Mouse (Mus musculus) C2C12 (cell line): Measurements from ENCODE around the gene Erp27. TPM values are rescaled to one million over a fixed set of nuclear protein-coding genes. Genes with fewer than 3 reads are reported as not detected.

ENCODE experiments used
- H3K27me3 ChIP-seq: one replicate; pipeline ENCODE4 v1.6.1; 2011; ENCODE audit not compliant: control insufficient read depth, insufficient read depth, insufficient read length
- H3K36me3 ChIP-seq: one replicate; pipeline ENCODE4 v1.6.1; 2011; ENCODE audit not compliant: control insufficient read depth, insufficient read depth
- H3K4me3 ChIP-seq: one replicate; pipeline ENCODE4 v1.5.1; 2011; ENCODE audit warnings: mild to moderate bottlenecking, control low read depth; ENCODE audit not compliant: poor library complexity, insufficient read depth, severe bottlenecking
- H3K79me2 ChIP-seq: one replicate; pipeline ENCODE4 v1.6.1; 2011; ENCODE audit not compliant: control insufficient read depth, insufficient read depth
- H3K79me3 ChIP-seq: one replicate; pipeline ENCODE4 v1.6.1; 2011; ENCODE audit warnings: low read depth, control low read depth
- H3ac ChIP-seq: one replicate; pipeline ENCODE3; 2011; ENCODE audit warnings: low read depth; ENCODE audit not compliant: control insufficient read depth, insufficient read length
- CEBPB ChIP-seq: IDR thresholded peaks from one replicate; pipeline ENCODE4 v1.6.1; 2011; ENCODE audit warnings: low read depth, mild to moderate bottlenecking, control low read depth, moderate library complexity
- CTCF ChIP-seq: IDR thresholded peaks from one replicate; pipeline ENCODE4 v1.5.1; 2011; ENCODE audit not compliant: control insufficient read depth, insufficient read depth, insufficient read length
- FOSL1 ChIP-seq: IDR thresholded peaks from one replicate; pipeline ENCODE4 v1.8.0; 2011; ENCODE audit warnings: mild to moderate bottlenecking, low read length; ENCODE audit not compliant: poor library complexity, insufficient read depth, severe bottlenecking
- MAX ChIP-seq: IDR thresholded peaks from one replicate; pipeline ENCODE4 v1.6.1; 2011; ENCODE audit warnings: mild to moderate bottlenecking, control low read depth
- MYOD1 ChIP-seq: IDR thresholded peaks from one replicate; pipeline ENCODE4 v1.6.1; 2011; ENCODE audit warnings: low read depth; ENCODE audit not compliant: control insufficient read depth, insufficient read length
- MYOG ChIP-seq: IDR thresholded peaks from one replicate; pipeline ENCODE4 v1.6.1; 2011; ENCODE audit not compliant: control insufficient read depth, insufficient read length; ENCODE audit errors: extremely low read depth
- USF1 ChIP-seq: IDR thresholded peaks from one replicate; pipeline ENCODE4 v1.6.1; 2011; ENCODE audit warnings: low read depth, mild to moderate bottlenecking, control low read depth, moderate library complexity
- polyA plus RNA-seq: library from polyadenylated mRNA; unstranded; fragments of >200 nt; fragmentation: generic; extraction: Trizol; gene quantifications from one replicate; pipeline ENCODE4 v1.2.1, GENCODE M21; 2012; ENCODE audit warnings: missing spikeins

The Erp27 gene
- polyA plus RNA-seq, 1 experiment = 0.04 TPM

GRCm38 (mm10) chr6:136950171-136950570, 28.2 kb upstream of the Erp27 start:
- no peaks in the 10 kb centered on the region for H3K79me2 ChIP-seq
- H3K36me3 ChIP-seq = no peaks in the 10 kb centered on the region
- no peaks in the 10 kb centered on the region for H3K79me3 ChIP-seq
- no peak overlapping the region for H3ac ChIP-seq
- TF ChIP-seq MAX = no peak
- TF ChIP-seq MYOD1 = no peak
- TF ChIP-seq CTCF = no peak
- no peak for TF ChIP-seq FOSL1
- TF ChIP-seq CEBPB = no peak
- no peak for TF ChIP-seq MYOG
- no peak for TF ChIP-seq USF1
- H3K4me3 ChIP-seq = no peak overlapping the region
- no peaks in the 10 kb centered on the region for H3K27me3 ChIP-seq

DNA sequence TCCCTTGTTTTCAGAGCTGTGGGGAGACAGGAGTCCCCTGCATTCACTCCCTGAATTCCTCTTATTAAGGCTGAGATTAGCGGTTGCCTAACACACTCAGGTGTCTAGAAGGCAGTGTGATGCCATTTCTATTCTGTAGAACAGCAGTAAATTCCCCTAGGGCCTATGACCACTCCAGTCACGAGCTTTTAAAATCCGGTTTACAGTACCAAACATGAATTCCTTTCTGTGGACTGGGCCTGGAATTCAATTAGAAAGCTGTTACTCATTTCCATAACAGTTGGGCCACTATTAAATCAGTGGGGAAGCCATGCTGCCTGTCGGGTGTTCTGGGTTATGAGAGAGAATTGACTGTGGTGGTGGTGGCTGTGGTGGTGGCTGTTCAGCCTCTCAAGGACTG, 25.7 kb upstream of the Erp27 start:
- H3ac ChIP-seq = no peak overlapping the region
- no peak overlapping the region for H3K4me3 ChIP-seq
- no peak for TF ChIP-seq MAX
- no peak for TF ChIP-seq MYOD1
- H3K36me3 ChIP-seq = no peaks in the 10 kb centered on the region
- no peaks in the 10 kb centered on the region for H3K79me2 ChIP-seq
- H3K79me3 ChIP-seq = no peaks in the 10 kb centered on the region
- no peaks in the 10 kb centered on the region for H3K27me3 ChIP-seq

GRCm38 (mm10) chr6:136946943-136947342, 25.0 kb upstream of the Erp27 start:
- TF ChIP-seq USF1 = no peak
- TF ChIP-seq CEBPB = no peak
- no peak for TF ChIP-seq MAX
- TF ChIP-seq MYOD1 = no peak
- TF ChIP-seq CTCF = no peak
- TF ChIP-seq FOSL1 = no peak
- no peak for TF ChIP-seq MYOG
- Histone ChIP-seq H3K36me3 (no peaks in the 10 kb centered on the region), H3K79me2 (no peaks in the 10 kb centered on the region), H3K27me3 (no peaks in the 10 kb centered on the region), H3K4me3 (no peak overlapping the region), H3K79me3 (no peaks in the 10 kb centered on the region), H3ac (no peak overlapping the region)

DNA sequence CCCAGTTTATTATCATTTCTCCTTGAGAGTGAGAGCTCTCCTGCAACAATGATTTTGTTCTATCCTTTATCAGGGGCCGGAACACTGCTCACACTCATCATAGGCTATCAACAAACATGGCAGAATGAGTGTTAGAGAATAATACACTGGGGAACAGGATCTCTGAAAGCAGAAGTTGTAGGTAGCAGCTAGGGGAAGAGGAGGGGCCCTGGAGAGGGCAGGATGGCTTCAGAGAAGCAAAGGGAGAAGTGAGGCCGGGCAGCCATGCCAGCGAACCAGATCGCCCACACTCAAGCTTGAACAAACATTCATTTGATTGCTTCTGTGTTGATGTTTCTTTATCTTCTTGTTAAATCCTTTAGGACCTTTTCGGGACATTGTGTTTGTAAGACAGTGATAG, 24.3 kb upstream of the Erp27 start:
- no peak for TF ChIP-seq MAX
- no peak for TF ChIP-seq FOSL1
- no peak for TF ChIP-seq CEBPB
- TF ChIP-seq USF1 = no peak
- TF ChIP-seq CTCF = no peak
- TF ChIP-seq MYOD1 = no peak
- TF ChIP-seq MYOG = no peak
- no peaks in the 10 kb centered on the region for H3K27me3 ChIP-seq
- H3ac ChIP-seq = no peak overlapping the region
- H3K4me3 ChIP-seq = no peak overlapping the region
- H3K36me3 ChIP-seq = no peaks in the 10 kb centered on the region
- H3K79me2 ChIP-seq = no peaks in the 10 kb centered on the region
- no peaks in the 10 kb centered on the region for H3K79me3 ChIP-seq

DNA sequence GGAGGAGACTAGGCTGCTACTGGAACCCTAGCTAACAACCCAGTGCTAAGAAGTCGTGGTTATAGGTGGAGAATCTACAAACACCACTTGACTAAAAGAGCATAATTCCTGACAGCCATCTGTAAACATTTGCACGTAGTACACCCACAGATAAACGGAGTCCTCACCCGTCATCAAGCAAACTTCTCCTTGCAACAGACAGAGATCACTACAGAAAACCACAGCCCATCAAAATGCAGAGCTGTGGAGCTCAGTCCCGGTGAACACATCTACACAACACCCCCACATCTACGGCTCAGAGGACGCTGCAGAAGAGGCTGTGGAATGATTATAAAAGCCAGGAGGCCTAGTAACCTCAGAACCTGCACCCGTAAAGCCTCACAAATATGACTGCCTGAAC, 22.5 kb upstream of the Erp27 start:
- Histone ChIP-seq H3K79me3 (no peaks in the 10 kb centered on the region), H3ac (no peak overlapping the region), H3K36me3 (no peaks in the 10 kb centered on the region), H3K79me2 (no peaks in the 10 kb centered on the region), H3K4me3 (no peak overlapping the region), H3K27me3 (no peaks in the 10 kb centered on the region)
- no peak for TF ChIP-seq MAX
- no peak for TF ChIP-seq USF1
- no peak for TF ChIP-seq CTCF
- no peak for TF ChIP-seq CEBPB
- TF ChIP-seq FOSL1 = no peak
- no peak for TF ChIP-seq MYOD1
- TF ChIP-seq MYOG = no peak

GRCm38 (mm10) chr6:136943392-136943791, 21.4 kb upstream of the Erp27 start:
- no peaks in the 10 kb centered on the region for H3K79me3 ChIP-seq
- no peak overlapping the region for H3ac ChIP-seq
- no peak for TF ChIP-seq MAX
- no peak for TF ChIP-seq CTCF
- TF ChIP-seq MYOD1 = no peak
- TF ChIP-seq MYOG = no peak
- TF ChIP-seq FOSL1 = no peak
- no peak for TF ChIP-seq CEBPB
- TF ChIP-seq USF1 = no peak
- H3K27me3 ChIP-seq = no peaks in the 10 kb centered on the region
- H3K36me3 ChIP-seq = no peaks in the 10 kb centered on the region
- H3K4me3 ChIP-seq = no peak overlapping the region
- no peaks in the 10 kb centered on the region for H3K79me2 ChIP-seq
